Mouse (Mus musculus): ENCODE data around the gene Olfr824.
"Not testable (repeated sequence)": the region's sequence is repeated elsewhere in the genome, so short reads cannot be mapped to it uniquely, and the experiment has no call there.

Olfr824 gene

DNA sequence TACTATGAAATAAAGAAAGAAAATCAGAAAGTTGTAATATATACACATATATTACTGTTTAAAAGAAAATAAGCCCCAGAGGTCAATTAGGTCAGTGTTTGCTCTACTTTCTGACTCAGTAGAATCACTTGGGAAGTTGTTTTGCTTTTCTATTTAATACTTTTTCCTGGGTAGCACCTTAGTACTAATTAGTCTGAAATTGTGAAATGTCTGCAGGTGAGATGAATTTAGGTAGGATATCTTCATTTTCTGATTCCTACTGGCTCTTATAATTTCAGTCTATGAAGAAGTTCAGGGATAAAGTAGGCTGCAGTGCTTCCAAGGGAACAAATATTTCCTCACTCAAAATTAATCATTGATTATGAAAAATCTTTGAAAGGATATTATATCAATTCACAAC lies at the start of gene Olfr824:
TSS of gene Olfr824 (minus strand) at position 101 of the 400 bp plus-strand sequence.
- DNase-seq (ENCODE audit: low spot score), result not testable (repeated sequence)

DNA sequence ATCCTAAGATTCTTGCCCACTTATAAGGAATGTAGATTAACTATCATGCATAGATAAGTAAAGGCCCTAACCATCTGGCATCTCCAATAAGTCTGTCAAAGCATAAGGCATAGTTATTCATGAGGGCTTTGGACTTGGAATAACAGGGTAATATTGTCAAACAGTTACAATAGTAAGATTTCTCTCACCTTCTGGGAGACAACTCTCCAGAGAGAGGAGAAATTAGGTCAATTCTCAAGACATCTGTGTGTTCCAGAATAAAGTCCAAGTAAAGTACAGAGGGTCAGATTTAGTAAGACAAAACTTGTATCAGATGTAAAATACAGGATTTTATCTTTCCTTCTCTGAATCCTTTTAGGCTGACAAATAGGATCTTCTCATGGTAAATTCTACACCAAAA lies 36.9 kb upstream of the Olfr824 start, which contains the start of gene Olfr825:
TSS of gene Olfr825 (minus strand) at position 101 of the 400 bp plus-strand sequence.
- no peak for DNase-seq (ENCODE audit: low spot score)

DNA sequence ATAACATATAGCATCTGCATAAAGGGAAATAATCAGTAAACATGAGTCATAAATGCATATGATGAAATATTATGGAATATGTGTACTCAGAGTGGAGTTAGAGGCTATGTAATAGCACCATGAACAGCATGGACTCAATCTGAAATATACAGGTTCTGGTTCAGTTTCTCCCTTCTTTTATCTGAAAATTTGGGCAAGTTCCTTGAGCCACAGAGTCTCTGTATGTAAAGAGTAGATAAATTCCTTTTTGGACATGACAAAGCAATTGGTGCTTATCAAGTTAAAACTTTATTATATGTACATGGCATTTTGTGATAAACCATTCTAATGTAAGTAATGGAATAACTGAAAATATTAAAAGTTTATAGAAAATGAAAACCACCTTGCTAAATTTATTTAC lies 35.4 kb upstream of the Olfr824 start:
- DNase-seq (ENCODE audit: low spot score), result no peak

DNA sequence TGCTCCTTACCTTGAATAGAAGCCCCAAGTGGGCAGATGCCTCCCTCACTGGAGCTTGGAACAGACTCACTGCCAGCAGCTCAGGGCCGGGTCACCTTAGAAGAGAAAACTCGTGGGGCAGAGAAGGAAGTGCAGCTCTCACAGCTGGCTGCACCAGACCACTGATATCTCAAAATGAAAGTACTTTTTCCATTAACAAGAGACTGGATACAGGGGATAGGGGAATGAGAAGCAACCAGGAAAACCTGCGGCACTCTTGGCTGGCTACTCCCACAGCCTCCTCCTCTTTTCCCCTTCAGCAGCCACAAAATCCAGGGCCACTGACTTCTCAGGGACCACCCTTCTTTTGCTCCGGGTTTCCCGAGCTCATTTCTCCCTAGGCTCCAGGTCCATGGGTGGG lies 14.3 kb upstream of the Olfr824 start:
- DNase-seq (ENCODE audit: low spot score), result no peak

DNA sequence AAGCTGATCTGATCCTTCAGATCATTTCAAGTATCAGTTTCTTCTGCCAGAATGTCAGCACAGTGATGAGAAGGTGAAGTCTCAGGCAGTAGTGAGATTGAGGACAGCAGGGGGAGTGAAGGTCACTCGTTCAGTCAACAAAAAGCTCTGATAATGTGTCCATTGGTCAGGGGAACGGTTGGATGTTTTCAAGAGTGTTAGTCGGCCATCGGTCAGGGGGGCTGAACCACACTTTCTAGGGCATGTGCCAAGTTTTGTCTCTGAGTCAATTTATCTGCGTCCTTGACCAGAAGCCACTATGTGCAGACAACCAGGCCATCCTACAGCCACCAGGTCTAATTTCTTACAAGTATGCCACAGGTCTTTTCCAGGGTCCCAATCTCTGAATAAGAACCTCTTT lies 12.7 kb upstream of the Olfr824 start:
- DNase-seq (ENCODE audit: low spot score), result not testable (repeated sequence)

DNA sequence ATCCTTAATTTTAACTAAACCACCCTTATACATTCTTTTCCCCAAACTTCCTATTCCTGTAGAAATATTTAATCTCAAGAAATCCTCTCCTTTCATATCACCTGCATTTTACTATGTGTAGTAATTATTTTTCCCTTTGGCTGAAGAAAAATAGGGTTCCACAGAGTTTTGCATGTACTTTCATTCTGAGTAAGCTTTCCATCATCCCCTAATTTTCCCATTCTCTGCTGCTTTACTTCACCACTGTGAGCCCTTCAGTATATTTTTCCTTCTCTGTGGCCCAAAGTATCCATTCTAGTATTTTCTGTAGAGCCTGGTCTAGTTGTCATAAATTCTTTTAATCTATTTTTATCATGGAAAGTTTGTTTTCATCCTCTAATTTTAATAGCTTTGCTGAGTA lies 5.0 kb upstream of the Olfr824 start:
- no peak for DNase-seq (ENCODE audit: low spot score)

DNA sequence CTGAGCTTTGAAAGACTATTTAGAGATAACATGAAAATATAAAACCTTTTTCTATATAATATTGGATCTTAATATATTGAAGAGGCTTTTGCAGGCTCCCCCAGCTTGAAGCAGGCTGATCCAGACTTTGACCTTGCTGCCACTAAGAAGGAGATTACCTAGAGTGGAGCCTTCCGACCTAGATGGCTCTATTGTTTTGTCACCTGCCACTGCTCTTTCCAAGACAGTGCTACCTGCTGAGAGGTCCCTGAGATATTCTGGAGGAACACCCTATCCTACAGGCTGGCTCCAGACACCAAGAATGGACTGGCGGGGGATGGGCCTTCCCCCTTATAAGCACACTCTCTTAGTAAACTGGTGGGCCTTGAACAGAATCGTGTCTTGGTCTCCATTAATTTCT lies 13.8 kb downstream of the Olfr824 start:
- not testable (repeated sequence) for DNase-seq (ENCODE audit: low spot score)

DNA sequence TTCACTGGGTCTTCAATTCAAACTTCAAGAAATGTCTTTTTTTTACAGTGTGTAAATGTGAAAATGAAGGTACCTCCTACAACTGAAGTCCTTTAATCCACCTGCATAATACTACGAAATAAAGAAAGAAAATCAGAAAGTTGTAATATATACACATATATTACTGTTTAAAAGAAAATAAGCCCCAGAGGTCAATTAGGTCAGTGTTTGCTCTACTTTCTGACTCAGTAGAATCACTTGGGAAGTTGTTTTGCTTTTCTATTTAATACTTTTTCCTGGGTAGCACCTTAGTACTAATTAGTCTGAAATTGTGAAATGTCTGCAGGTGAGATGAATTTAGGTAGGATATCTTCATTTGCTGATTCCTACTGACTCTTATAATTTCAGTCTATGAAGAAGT lies 14.5 kb downstream of the Olfr824 start, which contains the start of gene Olfr823:
TSS of gene Olfr823 (minus strand) at position 101 of the 400 bp plus-strand sequence.
- not testable (repeated sequence) for DNase-seq (ENCODE audit: low spot score)

DNA sequence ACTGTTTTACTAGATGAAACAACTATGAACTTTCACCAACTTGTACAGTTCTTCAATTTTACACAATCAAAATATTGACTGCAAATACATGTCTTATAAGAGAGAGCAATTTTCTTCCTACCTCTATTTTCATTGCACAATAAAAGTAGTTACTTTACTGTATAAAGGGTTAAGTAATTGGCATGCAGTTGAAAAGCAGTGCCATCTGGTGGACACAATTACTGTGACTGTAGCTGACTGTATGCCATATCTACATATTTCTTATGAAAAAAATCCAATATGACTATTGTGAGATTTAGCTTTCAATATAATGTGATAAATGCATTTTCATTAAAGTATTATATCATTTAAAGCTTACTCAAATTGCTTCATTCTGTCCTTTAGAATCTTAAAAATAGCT lies 33.7 kb downstream of the Olfr824 start:
- DNase-seq (ENCODE audit: low spot score), result no peak

DNA sequence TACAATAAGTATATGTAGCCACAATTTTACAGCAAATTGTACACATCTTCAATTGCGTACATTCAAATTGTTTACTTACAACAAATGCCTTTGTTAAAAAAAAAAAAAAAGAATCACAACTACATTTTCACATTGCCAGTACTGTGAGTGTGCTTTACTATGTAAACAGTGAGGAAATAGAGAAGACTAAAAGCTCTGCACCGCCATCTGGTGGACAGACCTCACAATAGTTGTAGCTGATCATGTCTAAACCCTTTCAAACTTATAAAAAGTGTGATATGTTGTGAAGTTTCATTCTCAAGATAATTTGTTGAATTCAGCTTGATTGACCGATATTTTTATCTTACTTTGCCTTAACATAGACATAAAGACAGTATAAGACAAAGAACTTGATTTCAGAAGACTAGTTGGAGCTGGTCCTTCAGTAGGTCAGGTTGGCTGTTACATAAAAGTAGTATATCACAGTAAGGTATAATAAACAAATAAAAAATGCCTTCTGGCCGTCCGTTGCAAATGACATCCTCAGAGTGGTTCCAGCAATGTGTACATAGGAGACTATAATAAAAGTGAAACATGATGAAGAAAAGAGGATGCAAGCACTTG lies 36.9 kb downstream of the Olfr824 start:
- peak; percentile 53 for DNase-seq (ENCODE audit: low spot score)
